Mouse (Mus musculus): Measurements from ENCODE around the gene Pnpla7. TPM values are rescaled to one million over a fixed set of nuclear protein-coding genes. Genes with fewer than 3 reads are reported as not detected.
A peak's percentile ranks its signal among the peaks of the same experiment; 100 is the strongest.
"Not testable (repeated sequence)": the region's sequence is repeated elsewhere in the genome, so short reads cannot be mapped to it uniquely, and the experiment has no call there.

The Pnpla7 gene
- polyA plus RNA-seq (2015; fragmentation: Nextera tagmentation; extraction: Ambion mirVana) = 14.1 and 19.8 TPM in 2 replicates

DNA sequence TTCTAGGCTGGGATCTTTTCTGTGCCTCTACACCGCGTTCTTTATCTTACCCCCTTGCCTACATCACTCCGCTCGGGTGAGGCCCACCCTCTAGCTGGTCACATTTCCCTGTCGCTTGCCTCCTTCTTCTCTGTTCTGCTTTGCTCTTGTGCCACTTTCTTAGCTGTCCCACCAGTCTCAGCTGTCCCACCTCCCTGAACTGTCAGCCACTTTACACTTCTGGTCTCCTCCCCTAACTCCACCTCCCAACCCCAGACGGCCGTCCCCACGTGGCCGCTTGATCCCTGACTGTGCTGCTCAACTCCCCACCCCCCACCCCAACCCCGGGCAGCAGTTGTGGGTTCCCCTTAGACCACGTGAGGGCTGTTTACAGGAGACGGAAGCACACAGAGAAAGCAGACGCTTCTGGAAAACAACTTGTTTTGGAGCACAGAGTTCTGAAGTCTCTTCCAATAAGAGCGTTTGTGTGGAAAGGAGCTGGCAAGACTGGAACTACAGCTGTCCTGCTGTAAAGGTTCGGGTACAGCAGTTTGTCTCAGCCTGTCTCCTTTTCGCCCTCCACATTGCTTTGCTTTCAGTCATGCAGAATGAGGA lies at the start of gene Pnpla7:
Pnpla7 (plus strand) TSS at position 330 of the 594 bp plus-strand sequence.
- DNase-seq (ENCODE audit: low spot score) = peak; percentile 90

DNA sequence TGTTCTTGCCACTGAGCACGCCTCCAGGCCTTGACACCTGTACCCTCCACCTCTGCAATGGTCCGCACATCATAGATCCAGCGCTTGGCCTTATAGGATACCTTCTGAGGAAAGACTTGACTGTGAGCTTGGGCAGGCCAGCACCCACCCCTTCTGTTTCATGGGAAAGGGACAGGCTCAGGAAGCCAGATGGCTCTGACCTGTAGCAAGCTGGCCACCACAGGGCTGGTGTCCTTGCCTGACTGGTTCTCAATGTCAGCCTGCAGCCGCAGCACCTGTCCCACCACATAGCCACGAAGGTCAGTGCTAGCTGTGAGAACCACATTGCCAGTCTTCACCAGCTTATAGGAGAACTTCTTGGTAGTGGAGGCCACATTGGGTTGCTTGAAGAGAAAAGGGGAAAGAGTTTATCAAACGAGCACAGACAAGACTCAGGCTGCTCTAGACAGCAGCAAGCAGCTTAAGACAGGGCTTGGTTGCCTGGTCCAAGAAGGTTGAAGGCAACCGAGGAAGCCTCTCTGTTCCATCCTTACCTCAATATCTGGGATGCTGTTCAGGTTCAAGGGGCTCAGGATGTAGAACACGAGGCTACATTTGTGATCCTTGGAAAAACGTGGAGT lies 49.4 kb upstream of the Pnpla7 start:
- DNase-seq (ENCODE audit: low spot score) = no peak

DNA sequence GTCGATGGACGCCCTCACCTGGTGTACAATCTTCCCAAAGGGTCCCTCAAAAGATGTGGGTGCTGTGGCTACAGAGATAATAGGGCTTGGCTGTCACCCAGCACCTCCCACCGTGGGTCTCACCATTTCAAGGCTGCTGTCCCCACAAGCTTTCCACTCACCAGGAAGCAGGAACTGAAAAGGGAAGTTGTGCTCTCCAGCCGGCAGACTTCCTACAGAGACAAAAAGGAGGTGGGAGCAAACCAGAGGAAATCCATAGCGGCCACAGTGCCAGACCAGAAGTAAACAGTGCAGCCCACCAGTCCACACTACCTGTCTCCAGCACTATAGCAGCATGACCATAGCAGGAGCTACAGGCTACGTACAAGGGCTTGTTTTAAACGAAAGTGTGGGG lies 48.9 kb upstream of the Pnpla7 start:
- no peak for DNase-seq (ENCODE audit: low spot score)

DNA sequence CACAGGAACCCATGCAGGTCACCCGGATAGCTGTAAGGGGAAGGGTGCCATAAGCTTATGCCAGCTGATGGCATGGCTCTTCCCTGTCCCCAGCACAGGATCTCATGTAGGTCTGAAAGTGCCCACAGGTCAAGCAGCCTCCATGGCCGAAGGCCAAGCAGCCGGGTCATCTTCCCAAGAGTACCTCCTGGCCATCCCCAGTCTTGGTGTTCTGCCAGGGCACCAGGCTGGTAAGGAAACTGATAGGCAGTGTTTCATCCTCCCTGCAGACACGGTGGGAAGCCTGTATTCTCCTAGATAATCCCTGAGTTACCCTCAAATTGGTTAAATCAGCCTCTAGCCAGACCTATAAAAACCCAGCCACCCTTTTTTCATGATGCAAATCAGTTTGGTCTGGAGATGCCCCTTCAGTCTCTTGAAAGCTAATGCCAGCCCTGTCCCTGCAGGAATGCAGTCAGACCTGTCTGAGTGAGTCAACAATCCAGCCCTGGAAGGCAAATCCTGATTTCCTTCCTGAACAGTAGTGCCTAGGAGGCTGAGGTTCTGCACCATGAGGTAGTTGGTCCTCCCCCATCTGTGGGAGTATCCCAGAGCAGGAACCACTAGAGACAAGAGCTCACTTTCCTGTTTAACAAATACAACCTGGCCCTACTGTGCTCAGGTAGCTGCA lies 47.9 kb upstream of the Pnpla7 start:
- no peak for DNase-seq (ENCODE audit: low spot score)

DNA sequence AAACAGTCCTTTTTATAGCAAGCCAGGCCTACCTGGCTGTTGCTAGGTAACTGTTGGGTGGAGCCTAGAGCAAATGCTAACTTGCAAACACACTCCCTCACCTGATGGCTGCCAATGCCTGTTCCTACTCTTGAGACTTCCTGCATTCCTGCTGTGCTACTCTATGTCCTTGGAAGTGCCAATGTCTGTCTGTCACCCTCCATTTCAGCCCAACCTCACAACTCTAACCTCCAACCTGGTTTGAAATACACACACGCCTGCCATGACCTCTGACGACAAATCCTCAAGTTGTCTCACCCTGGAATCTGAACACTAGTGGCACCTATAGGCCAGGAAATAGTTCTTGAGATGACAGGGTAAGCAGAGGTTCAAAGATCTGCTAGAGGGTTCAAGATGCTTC lies 46.7 kb upstream of the Pnpla7 start:
- DNase-seq (ENCODE audit: low spot score) = no peak

DNA sequence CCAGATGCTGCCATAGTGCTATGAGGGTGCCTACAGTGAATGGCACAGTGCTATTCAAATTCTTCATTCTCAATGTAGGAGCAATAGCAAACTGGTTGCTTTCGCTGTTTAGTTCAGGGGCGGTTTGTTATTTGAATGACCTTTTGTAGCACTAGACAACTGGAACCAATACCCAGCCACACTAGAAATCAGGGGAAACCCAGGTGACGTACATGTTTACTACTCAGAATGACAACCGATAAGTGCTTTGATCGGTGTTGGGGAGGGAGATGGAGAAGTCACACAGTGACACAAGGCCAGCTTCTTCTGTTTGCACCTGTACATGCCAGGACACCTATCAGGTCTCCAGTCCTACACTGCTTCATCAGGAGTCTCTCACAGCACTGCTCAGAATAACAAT lies 46.2 kb upstream of the Pnpla7 start:
- no peak for DNase-seq (ENCODE audit: low spot score)

DNA sequence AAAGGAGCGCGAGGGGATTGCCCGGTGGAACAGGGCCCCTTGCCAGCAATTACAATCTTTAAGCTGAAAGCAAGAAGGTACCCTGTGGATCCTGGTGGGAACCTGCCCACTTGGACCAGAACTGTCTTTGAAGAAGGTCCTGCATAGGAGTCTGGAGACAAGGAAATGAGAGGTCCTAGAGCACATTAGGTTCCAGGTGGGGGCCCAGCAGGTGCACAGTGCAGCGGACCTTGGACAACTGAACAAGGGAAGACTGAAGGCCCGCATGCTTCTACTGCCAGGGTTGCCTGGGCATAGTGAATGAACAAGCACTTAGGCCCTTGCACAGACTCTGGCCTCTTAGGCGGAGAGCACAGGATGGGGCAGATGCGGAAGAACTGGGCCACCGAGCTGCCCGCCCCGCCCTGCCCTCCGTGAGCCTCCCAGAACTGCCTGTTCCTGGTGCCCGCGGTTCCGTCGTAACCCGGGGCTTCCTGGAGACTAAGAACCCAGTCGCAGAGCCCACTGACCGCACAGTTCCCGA lies 41.3 kb upstream of the Pnpla7 start:
- DNase-seq (ENCODE audit: low spot score) = no peak

DNA sequence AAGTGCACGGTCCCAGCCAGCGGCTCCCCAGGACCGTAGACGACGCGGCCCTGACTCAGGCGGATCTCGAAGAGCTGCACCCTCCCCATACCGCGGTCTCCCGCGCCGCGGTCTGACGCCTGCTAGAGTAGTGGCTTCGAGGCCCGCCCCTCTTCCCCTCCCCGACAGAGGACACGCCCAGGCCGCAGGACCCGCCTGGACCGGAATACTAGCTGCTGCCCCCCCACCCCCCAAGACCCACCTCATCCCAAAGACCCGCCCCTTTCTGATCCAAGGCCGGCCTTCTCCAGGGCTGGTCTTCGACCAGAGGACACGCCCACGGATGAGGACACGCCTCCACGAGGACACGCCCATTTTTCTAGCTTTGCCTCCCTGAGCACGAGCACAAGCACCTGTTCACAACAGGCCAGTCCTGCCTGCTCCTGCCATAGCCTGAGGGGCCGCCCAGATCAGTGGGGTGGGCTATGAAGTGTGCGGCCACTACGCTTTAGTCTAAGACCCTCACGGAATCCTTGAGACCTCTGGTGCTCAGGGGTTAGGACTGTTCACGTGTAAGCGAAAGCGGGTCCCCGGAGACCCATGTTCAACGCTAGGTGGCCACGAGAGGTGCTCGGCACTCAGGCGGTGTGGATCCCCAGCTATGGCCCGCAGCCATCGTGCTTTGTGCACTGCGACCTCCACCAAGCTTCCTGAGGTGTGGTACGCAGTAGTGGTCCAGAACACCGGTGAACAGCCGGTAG lies 40.6 kb upstream of the Pnpla7 start, which contains the start of gene Arrdc1:
Arrdc1 (minus strand) TSS at position 196 of the 740 bp plus-strand sequence.
- DNase-seq (ENCODE audit: low spot score) = peak; percentile 96

DNA sequence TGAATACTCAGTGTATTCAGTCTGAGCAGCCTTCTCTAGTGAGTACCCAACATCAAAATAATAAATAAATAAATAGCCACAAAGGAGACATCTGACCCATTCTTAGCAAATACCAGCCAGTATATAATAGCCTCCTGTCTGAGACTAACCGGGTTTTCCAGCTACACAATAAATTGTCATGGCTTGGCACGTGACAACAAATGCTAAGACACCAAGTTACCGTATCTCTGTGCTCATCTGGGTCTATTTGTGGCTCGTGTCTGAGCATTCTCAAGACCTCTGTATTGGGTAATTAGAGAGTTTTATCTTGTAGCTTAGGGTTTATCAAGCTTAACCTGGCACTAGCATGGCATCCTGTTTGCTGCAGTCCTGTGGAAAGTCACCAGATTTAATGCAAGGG lies 33.7 kb upstream of the Pnpla7 start:
- DNase-seq (ENCODE audit: low spot score) = no peak

DNA sequence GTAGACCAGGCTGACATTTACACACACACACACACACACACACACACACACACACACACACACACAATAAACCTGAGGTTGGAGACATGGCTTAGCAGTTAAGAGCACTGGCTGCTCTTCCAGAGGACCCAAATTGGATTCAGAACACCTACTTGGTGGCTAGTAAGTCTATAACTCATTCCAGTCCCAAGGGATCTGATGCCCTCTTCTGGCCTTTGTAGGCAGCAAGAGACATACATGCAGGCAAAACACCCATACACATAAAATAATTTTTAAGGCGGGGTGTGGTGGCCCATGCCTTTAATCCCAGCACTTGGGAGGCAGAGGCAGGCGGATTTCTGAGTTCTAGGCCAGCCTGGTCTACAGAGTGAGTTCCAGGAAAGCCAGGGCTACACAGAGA lies 31.5 kb upstream of the Pnpla7 start:
- peak; percentile 32 for DNase-seq (ENCODE audit: low spot score)

DNA sequence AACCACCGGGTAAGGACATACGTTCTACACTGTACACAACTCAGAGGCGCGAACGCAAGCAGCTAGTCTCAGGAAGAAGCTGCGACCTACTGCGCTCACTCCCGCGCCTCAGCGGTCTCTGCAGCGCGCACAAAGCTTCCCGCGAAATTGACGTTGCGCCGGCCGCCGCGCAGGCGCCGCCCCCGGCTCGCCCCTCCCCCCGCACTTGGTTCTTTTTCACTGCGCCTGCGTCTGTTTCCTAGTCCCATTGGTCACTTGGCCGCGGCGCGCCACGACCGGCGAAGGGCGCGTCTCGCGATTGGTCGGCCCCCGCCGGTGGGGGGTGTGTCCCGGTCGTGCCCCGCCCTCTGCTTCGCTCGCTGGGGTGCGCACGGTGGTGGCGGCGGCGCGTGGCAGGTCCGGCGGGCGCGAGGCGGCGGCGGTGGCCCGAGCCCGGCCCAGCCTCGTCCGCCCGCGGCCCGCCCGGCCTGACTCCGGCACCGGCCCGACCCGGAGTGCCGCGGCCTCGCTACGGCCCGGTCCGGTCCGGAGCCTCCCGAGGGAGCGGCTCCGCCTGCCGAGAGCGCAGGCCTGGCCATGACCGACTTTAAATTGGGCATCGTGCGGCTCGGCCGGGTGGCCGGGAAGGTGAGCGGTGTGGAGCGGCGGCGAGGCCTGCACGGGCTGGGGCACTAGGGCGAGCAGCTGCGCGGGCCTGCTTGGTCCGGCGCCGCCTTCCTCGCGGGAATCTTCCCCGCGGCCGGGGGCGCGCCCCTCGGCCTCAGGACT lies 26.2 kb upstream of the Pnpla7 start, which contains the start of gene Zmynd19:
Zmynd19 (plus strand) TSS at position 372 of the 768 bp plus-strand sequence.
- peak; percentile 97 for DNase-seq (ENCODE audit: low spot score)

DNA sequence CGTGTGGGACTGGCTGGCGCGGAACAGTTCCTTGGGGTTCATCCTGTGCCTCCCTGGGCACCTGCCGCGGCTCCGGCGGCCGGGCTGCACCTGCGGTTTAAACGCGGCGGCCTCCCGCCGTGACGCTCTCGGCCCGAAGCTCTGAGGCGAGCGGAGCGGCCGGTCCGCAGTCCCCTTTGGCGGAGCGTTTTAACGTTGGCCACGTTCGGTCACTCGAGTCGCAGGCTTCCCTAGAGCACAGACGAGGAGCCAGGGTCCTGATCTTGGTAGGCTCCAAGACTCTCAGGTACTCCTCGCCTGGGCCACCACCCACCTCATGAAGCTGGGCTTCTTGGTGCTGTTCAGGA lies 25.7 kb upstream of the Pnpla7 start:
- DNase-seq (ENCODE audit: low spot score) = no peak

DNA sequence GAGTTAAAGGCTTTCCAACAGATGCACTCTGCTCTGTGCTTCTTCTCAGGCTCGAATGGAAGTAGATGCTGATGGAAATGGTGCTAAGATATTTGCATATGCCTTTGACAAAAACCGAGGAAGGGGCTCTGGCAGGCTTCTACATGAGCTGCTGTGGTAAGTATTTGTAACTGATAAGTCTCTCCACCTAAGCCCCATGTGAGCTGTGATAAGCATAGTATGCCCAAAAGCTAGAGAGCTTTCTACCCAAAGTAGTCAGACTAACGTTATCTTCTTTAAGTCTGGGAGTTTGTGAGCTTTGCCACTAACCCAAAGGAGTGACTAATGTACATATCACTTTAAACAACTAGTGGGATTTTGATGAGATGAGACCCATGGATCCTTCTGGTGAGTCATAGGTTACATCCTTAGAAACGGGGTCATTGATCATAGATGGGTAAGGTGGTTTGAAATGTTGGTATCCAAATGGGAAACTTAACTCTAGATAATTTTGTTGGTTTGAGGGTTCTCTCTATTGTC lies 23.2 kb upstream of the Pnpla7 start:
- no peak for DNase-seq (ENCODE audit: low spot score)

DNA sequence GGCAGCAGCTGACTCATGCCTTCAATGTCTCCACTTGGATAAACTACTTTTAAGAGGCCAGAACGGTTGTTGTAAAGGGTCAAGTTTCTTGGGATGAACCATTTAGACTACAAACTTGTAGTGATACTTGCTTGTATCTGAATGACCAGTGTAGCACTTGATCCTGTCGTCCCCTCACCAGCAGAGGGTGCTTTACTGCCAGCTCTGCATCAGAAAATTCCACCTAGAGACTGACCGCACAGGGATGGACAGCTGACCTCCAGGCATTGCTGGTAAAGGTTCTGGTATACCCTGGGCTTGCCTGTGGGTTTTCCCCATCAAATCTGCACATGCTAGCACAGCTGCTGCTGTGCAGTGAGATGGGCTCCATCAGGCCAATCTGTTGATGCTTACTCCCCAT lies 14.9 kb upstream of the Pnpla7 start:
- no peak for DNase-seq (ENCODE audit: low spot score)

DNA sequence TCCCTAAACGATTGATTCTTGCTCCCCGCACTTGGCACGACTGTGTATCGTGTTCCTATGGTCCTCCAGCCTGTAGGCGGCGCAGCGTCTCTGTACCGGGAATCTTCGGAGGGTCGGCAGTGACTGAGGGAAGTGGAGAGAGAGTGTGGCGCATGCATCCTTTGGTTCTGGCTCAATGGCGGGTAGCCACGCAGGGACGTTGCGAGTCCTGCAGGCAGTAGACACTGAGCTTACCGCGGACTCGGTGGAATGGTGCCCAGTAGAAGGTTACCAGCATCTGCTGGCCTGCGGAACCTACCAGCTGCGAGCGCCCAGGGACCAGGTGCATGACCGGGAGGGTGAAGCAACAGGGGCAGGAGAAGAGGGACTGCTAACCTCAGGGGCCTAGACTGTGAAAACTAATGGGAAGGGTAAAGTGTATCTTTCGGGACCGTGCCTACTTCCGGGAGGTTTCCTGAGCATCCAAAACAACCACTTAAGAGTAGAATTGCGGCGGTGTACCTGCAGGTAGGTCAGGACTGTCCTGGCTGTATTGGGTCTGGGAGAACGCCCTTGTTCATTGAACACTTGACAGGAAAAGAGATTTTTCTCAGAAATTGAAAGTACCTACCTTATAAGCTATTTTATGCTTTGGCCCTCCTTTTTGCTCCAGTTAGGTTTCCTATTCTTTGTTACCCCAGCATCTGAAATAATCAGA lies 13.4 kb upstream of the Pnpla7 start, which contains the start of gene Dph7:
Dph7 (plus strand) TSS at position 97 of the 697 bp plus-strand sequence.
- DNase-seq (ENCODE audit: low spot score) = peak; percentile 88

DNA sequence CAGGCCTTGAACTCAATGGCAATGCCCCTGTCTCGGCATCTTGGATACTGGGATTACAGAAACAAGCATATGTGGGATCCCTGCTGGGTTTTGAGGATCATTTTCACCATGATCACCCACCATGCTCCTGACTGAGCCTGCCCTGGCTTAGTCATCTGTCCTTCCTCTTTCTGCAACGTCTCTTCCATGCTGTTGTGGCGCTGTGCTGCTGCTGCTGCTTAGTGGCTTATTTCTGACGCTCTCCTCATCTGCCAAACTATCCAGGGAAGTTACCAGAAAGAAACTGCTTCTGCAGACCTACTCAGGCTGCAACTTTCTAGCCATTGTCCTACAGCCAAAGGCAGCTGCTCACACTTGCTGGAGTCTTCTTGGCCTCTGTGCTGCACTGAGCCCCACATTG lies 5.4 kb upstream of the Pnpla7 start:
- no peak for DNase-seq (ENCODE audit: low spot score)

DNA sequence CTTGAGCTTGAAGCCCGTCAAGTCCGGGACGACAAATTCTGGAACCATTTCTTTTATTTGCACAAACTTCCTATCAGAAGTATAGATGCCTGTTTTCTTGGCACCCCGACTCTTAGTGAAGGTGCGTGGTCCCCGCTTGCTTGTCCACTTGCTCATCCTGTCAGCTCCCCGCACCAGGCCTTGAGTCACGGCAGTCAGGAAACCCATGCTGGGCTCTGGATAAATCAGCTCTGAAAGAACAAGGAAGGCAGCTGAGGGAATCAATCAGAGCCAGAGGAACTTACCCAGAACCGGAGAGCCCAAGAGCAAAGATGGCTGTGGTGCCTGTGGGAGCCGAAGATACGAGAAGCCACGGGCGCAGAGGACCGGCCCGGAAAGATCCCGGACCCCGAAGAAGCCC lies 1.4 kb upstream of the Pnpla7 start:
- DNase-seq (ENCODE audit: low spot score) = not testable (repeated sequence)

DNA sequence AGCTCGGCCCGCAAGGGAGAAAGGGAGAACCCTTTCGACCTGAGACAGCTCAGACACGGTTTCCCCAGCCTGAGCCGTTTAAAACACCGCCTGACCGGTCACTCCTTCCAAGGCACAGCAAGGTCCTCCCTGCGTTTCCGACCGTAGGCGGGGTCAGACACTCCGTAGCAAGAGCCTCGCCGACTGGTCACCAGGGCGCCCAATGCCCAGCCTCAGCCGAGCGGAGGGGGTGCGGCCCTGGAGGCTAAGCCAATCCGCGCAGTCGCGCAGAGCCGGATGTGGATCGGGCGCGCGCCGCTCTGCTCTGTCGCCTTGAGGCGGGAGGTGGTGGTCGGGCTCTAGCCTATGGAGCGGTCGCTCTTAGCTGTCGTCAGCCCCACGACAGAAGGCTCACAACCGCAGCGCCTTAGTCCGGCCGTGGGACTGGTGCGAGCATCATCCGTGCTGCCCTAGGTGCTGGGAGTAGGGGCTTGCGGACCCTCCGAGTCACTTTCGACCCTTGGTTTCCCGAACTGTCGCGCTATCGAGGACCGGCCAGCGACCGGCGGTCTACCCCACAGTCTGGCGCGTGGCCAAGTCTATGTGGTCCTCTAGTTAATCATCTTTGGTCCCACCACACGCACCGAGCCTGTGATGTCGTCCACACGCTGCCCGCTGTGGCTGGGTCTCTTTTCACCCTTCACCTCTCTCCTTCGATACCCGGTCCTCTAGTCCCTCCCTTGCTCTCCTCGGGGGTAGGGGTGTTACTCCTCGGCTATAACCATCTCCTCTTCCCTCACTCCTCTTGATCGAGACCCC lies 728 bp upstream of the Pnpla7 start, which contains the start of gene Mrpl41:
Mrpl41 (minus strand) TSS at position 193 of the 798 bp plus-strand sequence.
- peak; percentile 96 for DNase-seq (ENCODE audit: low spot score)

DNA sequence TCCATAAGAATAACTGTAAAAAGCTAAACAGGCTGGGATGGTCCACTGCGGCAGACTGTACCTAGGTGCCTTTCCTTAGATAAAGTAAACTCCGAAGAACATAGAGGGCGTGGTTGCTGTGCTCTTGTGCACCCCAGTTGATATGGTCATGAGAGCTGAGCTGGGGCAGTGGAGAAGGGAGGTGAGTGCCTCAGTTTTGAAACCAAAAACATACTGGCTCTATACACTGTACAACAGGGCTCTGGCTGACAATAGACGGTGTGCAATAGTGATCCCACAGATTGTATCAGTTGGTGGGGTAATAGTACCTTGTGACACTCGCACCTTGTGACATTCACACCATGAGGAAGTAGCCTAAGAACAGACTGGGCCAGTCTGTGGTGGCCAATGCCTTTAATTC lies 1.1 kb downstream of the Pnpla7 start:
- no peak for DNase-seq (ENCODE audit: low spot score)

All from thymus, postnatal 0 days (tissue).